Mouse (Mus musculus): ENCODE data around the gene Gm17387.

Gene Gm17387

GRCm38 (mm10) chr7:141048226-141049218 is 19.6 kb downstream of the Gm17387 start:
- DNase-seq = peak; percentile 94

- no peak for DNase-seq
Measured at GRCm38 (mm10) chr7:141049326-141049725, 20.4 kb downstream of the Gm17387 start.

- no peak for DNase-seq
Measured at GRCm38 (mm10) chr7:141051060-141051685, 22.2 kb downstream of the Gm17387 start.

GRCm38 (mm10) chr7:141052016-141052415 is 23.1 kb downstream of the Gm17387 start:
- peak; percentile 69 for DNase-seq

- DNase-seq = peak; percentile 49
Measured at GRCm38 (mm10) chr7:141052421-141052820, 23.5 kb downstream of the Gm17387 start.

GRCm38 (mm10) chr7:141055785-141056184 is 26.9 kb downstream of the Gm17387 start:
- DNase-seq = no peak

- DNase-seq = no peak
Measured at GRCm38 (mm10) chr7:141056976-141057375, 28.0 kb downstream of the Gm17387 start.

- peak; percentile 52 for DNase-seq
Measured at GRCm38 (mm10) chr7:141057541-141057940, 28.6 kb downstream of the Gm17387 start.

GRCm38 (mm10) chr7:141058601-141059341 is 29.8 kb downstream of the Gm17387 start:
- no peak for DNase-seq

GRCm38 (mm10) chr7:141059929-141060328 is 31.0 kb downstream of the Gm17387 start:
- DNase-seq = no peak

GRCm38 (mm10) chr7:141060426-141061242 is 31.7 kb downstream of the Gm17387 start, which contains the start of gene B4galnt4:
B4galnt4 (plus strand) TSS chr7:141061104.
- no peak for DNase-seq

GRCm38 (mm10) chr7:141061269-141061692 is 32.4 kb downstream of the Gm17387 start:
- no peak for DNase-seq

GRCm38 (mm10) chr7:141062525-141062924 is 33.6 kb downstream of the Gm17387 start:
- no peak for DNase-seq

GRCm38 (mm10) chr7:141063353-141063752 is 34.4 kb downstream of the Gm17387 start:
- no peak for DNase-seq

- DNase-seq = peak; percentile 56
Measured at GRCm38 (mm10) chr7:141064175-141064574, 35.2 kb downstream of the Gm17387 start.

- DNase-seq = peak; percentile 74
Measured at GRCm38 (mm10) chr7:141064576-141064975, 35.6 kb downstream of the Gm17387 start.

GRCm38 (mm10) chr7:141068351-141068750 is 39.4 kb downstream of the Gm17387 start:
- no peak for DNase-seq

GRCm38 (mm10) chr7:141070058-141070862 is 41.3 kb downstream of the Gm17387 start:
- DNase-seq = peak; percentile 89

- no peak for DNase-seq
Measured at GRCm38 (mm10) chr7:141072017-141072745, 43.2 kb downstream of the Gm17387 start.

GRCm38 (mm10) chr7:141073782-141074181 is 44.9 kb downstream of the Gm17387 start:
- DNase-seq = no peak
